Mouse (Mus musculus) R1 (cell line): Measurements from ENCODE around the gene Clcnkb.

Experiments used
- DNase-seq: peaks from one replicate; pipeline ENCODE4 v3.0.0-alpha.2; 2018; ENCODE audit warnings: low read depth, low spot score

The Clcnkb gene

DNA sequence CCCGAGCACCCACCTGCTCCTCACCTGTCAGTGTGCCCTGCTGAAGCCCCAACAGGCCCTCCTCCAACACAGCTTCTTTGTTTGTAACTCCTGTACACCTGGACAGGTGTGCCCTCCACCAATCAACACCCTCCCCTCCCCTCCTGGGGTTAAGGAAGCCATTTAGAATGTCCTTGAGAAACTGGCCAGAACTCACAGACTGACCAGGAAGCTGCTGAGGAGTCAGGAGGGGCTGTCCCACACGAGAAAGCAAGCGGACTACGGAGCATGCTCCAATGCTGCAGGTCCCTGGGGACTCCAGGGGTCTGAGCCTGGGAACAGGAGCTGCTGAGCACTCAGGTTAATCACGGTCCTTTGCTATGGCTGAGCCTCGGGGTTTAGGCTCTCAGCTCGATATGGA, at the start of gene Clcnkb:
TSS of gene Clcnkb (minus strand) at position 91 of the 400 bp plus-strand sequence.
- no peak for DNase-seq

- DNase-seq = no peak
Measured at GRCm38 (mm10) chr4:141464722-141465121, 48.9 kb upstream of the Clcnkb start.

GRCm38 (mm10) chr4:141463472-141463871, 47.7 kb upstream of the Clcnkb start:
- DNase-seq = no peak

- DNase-seq = no peak
Measured at GRCm38 (mm10) chr4:141461576-141461975, 45.8 kb upstream of the Clcnkb start.

GRCm38 (mm10) chr4:141461088-141461487, 45.3 kb upstream of the Clcnkb start:
- peak; percentile 58 for DNase-seq

GRCm38 (mm10) chr4:141460481-141460880, 44.7 kb upstream of the Clcnkb start:
- no peak for DNase-seq

DNA sequence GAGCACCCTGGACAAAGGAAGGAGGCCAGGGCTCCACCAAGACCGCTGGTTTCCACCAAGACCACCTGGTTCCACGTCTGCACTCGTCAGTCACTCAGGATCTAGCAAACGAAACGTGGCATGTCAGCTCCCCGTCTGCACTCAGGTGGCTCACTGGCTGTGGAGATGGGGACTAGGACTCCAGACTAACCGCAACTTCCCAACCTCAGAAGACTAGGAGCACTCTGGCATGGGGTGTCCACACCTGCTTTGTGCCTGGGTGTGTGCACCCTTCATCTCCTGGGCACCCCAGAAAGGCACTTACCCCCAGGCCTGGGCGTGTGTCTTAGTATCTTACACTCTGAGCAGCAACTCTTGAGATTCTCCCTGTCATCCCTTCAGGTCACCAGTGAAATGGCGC, 44.0 kb upstream of the Clcnkb start:
- no peak for DNase-seq

GRCm38 (mm10) chr4:141458888-141459287, 43.1 kb upstream of the Clcnkb start:
- DNase-seq = no peak

GRCm38 (mm10) chr4:141458236-141458635, 42.4 kb upstream of the Clcnkb start:
- no peak for DNase-seq

- DNase-seq = no peak
Measured at GRCm38 (mm10) chr4:141456193-141456938, 40.6 kb upstream of the Clcnkb start.

DNA sequence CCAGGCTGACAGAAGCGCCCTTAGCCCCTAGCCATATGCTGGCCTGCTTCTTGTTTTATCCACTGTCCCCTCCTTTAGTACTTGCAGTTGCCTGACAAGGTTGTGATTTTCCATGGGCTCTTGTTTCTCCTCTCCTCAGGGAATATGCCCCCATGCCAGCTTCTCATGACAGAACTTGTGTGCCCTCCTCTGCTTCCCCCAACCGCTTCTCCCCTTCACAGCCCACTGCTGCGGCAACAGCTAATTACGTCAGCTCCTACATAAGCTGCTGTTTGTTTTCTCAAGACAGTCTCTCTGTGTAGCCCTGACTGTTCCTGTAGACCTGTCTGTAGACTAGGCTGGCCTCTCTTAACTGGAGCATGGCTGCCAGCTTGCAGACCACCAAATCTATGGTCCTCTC, 39.7 kb upstream of the Clcnkb start:
- DNase-seq = no peak

GRCm38 (mm10) chr4:141454581-141455350, 39.0 kb upstream of the Clcnkb start:
- DNase-seq = no peak

- DNase-seq = no peak
Measured at GRCm38 (mm10) chr4:141451916-141452450, 36.2 kb upstream of the Clcnkb start.

- DNase-seq = no peak
Measured at GRCm38 (mm10) chr4:141451251-141451650, 35.4 kb upstream of the Clcnkb start.

DNA sequence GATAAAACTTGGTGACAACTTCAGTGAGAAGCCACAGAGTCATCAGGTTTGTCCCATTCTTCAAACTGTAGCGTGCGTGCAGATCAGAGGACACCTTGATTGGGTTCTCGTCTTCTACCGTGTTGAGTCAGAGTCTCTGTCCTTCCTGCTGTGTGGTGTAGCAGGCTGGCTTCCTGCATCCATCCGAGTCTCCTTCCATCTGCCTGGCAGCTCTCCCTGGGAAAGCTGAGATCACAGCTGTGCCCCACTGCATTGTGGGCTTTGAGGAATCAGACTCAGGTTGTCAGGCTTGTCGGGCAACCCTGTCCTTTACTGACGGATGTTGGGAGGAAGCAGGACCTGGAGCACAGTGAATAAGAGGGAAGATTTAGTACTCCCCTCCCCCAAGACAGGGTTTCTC, 30.4 kb upstream of the Clcnkb start:
- no peak for DNase-seq

- DNase-seq = no peak
Measured at GRCm38 (mm10) chr4:141445328-141445720, 29.5 kb upstream of the Clcnkb start.

- peak; percentile 88 for DNase-seq
Measured at GRCm38 (mm10) chr4:141444451-141445327, 28.9 kb upstream of the Clcnkb start, which contains the start of gene Zbtb17. Gene Zbtb17 (plus strand): TSS chr4:141444654.

DNA sequence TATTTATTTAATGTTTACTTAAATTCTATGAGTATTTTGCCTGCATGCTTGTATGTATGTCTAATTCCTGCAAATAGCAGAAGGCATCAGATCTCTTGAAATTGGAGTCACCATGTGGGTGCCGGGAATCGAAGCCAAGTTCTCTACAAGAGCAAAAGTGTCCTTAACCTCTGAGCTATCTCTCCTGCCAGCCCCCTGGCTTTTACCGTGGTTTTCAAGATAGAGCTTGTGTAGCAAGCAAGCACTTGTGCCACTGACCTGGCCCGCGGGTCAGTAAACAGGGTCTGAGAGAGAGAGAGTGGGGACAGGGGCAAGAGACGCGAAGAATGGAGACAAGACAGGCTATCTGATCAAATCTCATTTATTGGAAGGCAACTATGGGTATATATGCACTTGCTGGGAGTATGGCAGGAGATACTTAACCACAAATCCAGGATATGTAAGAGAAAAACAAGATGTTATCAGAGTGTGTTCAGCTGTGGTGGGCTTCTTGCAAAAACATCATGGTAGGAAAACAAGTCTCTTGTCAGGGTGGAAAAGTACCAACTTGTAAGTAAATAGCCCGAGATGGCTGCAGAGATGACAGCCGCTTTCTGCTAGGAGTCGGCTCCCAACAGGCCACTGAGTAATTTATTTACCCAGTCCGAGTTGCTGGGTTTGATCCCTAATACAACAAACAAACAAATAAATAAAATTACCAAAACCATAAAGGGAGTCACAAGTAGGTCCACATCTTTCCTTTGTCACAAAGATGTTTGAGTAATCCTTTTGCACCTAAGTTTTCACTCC, 28.0 kb upstream of the Clcnkb start:
- DNase-seq = no peak

DNA sequence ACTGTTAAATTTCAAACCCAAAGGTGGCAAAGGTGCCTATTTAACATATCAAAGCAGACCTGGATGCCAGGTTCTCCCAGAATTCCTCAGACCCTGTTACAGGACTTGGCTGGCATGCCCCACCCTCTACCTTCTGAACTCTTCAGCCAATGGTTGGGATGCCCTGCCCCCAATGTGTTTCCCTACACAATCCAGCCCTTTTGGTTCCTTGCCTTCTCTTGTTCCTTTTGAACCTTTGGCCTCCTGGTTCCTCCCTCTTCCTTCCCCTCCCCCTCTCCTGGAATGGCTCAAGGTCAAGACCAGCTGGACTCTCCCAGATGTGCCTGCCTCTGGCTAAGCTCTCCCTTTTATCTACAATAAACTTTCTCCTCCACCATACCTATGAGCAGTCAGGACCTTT, 25.1 kb upstream of the Clcnkb start:
- DNase-seq = peak; percentile 97

DNA sequence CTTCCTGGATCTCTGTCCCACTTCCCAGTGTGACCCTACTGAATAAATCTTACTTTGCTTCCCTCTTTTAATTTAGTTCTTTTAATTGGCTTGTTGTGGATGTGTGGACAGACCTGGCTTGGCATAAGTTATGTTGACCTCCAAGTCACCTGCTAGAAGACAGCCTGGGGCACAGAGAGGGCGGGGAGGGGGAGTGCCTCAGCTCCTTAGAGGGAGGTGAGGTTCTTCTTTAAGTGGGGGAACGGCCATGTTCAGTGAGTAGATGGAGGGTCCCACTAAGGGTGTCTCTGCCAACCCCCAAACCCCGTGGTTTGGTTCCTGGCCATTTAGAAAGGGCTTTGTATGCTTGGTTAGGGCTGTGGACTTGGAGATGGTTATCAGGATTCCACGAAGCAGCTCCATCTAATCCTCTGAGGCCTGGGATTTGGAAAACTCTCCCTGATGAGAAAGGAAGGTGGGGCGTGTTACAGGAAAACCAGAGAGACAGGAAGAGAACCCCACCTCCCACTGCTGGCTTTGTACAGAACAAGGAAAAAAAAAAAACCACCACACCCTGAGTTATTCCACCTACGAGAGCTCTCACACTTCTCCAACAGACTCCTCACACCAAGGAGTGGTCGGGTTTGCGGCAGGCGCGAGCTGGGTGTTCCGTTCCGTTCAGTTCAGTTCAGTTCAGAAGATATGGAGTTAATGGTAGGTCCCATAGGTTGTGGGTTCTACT, 23.4 kb upstream of the Clcnkb start:
- DNase-seq = peak; percentile 84
